Mouse (Mus musculus) lung, postnatal 10 days (tissue): ENCODE results near the gene Olfr110.
"Not testable (repeated sequence)": the region's sequence is repeated elsewhere in the genome, so short reads cannot be mapped to it uniquely, and the experiment has no call there.

Experiments
- DNase-seq: peaks from one replicate; pipeline ENCODE4 v3.0.0; 2021

The Olfr110 gene

DNA sequence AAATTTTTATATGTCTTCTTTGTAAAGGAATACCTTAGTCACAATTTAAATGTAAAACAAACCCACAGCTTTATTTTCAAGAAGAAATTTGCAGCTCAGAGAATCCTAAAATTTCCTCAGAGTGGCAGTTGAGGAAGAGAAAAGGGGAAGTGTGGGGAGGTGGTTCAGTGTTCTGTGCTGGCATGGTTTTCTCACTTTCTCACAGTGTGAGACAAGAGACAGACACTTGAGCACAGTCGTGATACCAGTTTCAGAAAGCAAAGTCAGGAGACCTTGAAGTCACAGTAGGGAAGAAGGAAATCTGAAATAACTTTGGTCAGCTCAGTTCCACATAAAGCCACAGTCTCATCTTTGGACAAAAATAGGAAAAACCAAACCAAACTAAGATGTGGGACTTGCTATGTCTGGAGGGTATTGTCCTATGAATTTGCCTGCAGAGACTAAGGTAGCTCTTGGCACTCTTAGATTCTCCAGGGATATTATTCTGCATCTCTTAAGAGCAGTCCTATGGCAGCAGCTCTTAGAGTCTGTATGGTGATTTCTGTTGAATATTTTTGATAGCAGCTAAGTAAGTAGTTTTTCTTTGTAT, at the start of gene Olfr110:
Olfr110 (plus strand) TSS at position 539 of the 589 bp plus-strand sequence.
- no peak for DNase-seq

DNA sequence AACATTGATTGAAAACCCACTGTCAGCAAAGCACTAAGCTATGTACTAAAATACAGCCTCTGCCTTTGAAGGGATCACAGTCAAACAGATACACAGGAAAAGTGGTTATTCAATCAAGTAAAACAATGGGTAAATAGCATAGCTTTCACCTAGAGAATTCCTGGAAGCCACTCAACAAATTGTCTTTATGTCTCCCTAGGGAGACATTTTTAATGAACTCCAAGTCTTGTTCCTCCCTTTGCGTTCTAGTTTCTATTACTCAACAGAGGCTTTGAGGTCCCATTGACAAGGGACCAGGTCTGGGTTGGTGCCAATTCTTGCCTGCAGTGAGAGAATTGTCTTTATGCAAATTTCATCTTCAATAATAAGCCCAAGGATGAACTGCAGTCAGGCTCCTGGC, 47.1 kb upstream of the Olfr110 start, which contains the start of gene Olfr108:
Olfr108 (plus strand) TSS at position 301 of the 400 bp plus-strand sequence.
- DNase-seq, result no peak

DNA sequence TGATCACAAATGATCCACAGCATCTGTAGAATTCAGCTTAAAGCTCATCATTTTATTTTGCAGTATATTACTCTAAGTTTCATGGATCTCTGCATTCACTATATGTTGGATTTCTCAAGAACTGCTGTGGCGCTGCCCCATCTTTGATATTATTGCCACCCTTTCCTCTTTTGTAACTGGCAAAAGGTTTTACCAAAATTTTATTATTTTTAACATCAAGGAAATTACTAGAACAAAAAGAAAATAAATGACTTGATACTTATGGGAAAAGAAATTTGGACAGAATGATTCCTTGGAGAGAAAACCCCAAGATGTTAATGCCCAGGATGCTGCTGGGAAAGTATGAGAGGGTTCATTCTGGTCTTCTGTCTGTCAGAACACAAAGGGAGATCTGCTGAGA, 33.7 kb upstream of the Olfr110 start, which contains the start of gene Olfr109:
Olfr109 (plus strand) TSS at position 301 of the 400 bp plus-strand sequence.
- DNase-seq, result no peak

DNA sequence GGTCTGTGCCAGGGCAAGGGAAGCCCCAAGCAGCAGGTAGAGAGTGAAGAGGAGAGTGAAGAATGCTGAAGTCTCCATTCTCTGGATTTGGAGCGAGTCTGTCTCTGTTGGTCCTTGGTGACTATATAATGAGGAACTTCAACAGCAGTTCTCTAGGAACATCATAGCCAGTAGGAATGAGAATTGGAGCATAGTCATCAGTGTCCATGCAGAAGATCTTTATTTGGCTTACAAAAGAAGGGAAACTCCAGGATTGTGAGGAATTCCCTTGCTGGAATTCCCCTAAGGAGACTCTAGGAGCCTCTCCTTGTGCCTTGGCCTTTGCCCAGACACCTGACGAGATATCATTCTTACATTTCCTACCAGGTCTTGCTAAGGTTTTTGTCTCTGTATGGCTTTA, 8.8 kb upstream of the Olfr110 start, which contains the start of gene H2-M2:
H2-M2 (minus strand) TSS at position 101 of the 400 bp plus-strand sequence.
- DNase-seq, result no peak

DNA sequence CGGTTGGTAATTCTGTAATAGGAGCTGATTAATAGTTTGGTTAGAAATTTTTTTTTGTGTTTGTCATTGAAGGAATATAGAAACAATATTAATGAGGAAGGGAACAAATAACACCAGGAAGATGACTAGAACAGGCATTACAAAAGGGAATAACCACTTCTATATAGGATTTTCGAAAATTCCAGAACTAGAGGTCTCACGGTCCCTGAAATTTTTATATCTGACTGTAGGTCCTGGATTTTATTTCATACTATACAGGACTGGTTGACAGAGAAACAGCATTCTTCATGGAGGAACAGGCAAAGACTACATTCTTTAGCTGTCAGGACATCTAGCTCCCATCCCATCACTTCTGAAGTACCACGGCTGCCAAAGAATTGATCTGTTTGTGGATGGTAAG, 15.5 kb downstream of the Olfr110 start, which contains the start of gene Olfr111:
Olfr111 (plus strand) TSS at position 301 of the 400 bp plus-strand sequence.
- DNase-seq, result no peak

DNA sequence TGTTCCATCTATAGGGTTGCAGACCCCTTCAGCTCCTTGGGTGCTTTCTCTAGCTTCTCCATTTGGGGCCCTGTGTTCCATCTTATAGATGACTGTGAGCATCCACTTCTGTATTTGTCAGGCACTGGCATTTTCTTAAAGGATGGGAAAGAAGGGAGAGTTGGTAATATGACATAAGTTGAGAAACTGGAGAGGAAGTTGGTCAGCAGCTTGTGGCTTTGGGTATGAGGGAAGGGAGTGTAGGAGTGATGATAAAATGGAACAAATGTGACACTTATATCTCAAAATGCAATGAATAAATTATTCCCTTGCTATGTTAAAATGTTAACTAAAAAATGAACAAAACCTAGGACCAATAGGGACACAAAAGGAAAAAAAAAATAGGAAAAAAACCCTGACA, 32.3 kb downstream of the Olfr110 start:
- not testable (repeated sequence) for DNase-seq

DNA sequence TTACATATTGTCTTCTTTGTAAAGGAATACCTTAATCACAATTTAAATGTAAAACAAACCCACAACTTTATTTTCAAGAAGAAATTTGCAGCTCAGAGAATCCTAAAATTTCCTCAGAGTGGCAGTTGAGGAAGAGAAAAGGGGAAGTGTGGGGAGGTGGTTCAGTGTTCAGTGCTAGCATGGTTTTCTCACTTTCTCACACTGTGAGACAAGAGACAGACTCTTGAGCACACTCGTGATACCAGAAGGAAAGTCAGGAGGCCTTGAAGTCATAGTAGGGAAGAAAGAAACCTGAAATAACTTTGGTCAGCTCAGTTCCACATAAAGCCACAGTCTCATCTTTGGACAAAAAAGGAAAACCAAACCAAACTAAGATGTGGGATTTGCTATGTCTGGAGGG, 33.2 kb downstream of the Olfr110 start:
- DNase-seq, result not testable (repeated sequence)

DNA sequence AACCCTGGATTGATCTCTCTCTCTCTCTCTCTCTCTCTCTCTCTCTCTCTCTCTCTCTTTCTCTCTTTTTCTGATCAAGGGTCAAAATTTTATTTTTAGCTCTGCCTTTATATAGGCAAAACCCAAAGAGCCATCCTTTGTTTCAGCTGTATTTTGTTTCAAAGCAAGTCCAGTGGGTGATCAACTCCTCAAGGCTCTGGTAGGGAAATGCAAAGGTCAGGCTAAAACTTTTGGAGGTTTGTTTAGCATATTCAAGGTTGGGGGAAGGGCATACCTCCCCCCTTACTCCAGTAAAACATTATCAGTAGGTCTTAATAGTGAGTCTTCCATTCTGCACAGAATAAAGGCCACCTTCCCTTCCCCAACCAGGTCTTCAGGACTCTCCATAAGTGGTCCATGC, 42.9 kb downstream of the Olfr110 start:
- DNase-seq, result no peak

DNA sequence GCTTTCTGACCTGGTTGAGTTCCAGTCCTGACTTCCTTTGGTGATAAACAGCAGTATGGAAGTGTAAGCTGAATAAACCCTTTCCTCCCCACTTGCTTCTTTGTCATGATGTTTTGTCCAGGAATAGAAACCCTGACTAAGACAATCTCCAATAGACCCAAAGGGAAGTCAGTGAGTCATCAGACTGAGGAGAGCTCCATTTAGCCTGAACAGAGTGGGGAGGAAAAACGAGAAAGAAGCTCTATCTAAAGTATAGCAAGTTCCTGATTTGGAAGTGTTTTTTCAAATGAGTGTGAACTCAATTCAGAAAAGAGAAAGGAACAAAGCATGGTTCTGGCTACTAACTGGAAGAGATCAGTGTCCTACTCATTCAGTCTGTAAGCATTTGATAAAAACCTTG, 46.1 kb downstream of the Olfr110 start:
- DNase-seq, result not testable (repeated sequence)

DNA sequence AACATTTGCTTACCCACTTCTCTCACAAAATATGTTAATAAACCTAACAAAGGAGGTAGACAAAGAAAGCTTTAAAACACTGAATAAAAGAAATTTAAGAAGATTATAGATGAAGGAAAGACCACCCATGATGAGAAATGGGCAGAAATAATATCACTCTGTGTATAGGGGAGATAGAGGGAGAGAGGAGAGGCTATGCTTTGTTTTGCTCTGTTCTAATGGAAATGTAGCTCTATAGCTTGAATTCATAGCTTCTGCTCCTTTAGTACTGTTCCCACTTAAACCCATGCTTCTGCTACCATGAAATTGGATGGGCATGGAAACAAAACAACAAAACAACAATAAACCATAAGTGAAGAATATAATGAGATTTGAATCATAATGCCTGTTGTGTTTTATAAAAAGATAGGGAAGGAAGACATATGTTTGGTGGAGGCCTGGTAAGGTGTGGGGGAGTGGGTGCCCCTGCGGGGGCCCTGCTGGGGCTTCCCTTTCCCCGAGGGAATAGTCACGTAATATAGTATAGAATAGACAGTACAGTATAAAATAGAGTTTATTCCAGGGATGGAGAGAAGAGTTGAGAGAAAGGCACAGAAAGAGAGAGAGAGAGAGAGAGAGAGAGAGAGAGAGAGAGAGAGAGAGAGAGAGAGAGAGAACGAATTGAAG, 49.3 kb downstream of the Olfr110 start:
- no peak for DNase-seq

DNA sequence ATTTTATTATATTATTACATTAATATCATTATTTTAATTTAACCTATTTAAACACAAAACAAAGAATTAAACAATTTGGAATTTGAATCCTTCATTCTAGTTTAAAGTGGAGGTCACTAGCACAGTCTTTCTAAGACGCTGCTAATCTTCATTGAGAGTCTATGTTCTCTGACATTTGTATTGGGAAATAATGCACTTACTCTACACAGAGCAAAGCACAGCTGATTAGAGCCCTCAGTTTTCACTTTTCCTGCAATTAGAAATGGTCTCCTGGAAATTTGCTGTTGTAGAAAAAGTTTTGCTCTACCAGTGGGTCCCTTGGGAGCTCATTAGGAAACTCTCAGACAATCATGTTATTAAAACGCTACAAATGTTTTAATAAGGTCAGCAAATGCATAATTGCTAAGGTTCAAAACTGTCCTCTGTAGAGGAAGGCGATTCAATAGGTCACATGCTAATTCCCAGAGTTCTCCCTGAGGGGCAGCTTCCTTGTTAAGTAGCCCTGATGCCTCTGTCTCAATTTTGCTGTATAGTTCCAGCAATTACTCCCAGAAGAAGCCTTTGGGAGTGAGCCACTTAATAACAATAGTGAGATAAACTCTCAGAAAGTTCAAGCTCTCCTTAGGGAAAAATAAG, 51.6 kb downstream of the Olfr110 start:
- DNase-seq, result no peak
